Mouse (Mus musculus) ES-E14 (cell line): Measurements from ENCODE around the gene 4930519G04Rik. TPM values are rescaled to one million over a fixed set of nuclear protein-coding genes. Genes with fewer than 3 reads are reported as not detected.

Experiments used
- DNase-seq: peaks from one replicate; pipeline ENCODE4 v3.0.0-alpha.2; 2013; ENCODE audit warnings: low read depth, low spot score
- H3K27ac ChIP-seq: 2 replicates; pipeline ENCODE4 v1.5.1; 2012; ENCODE audit warnings: low read depth, mild to moderate bottlenecking, low read length, moderate library complexity, mixed read lengths; ENCODE audit not compliant: poor library complexity, insufficient read depth, severe bottlenecking
- H3K36me3 ChIP-seq: 2 replicates; pipeline ENCODE4 v1.6.1; 2012; ENCODE audit warnings: mild to moderate bottlenecking, low read length, moderate library complexity, mixed read lengths; ENCODE audit not compliant: control insufficient read depth, poor library complexity, insufficient read depth, severe bottlenecking
- H3K4me1 ChIP-seq, 2 experiments: fragments of 150-350 bp in 1 of 2; sonication (generic) in 1 of 2; 2 replicates each; pipeline ENCODE4 v1.6.1; 2012; ENCODE audit warnings: low read length in 2 of 2, mild to moderate bottlenecking in 1 of 2, mixed read lengths in 1 of 2; ENCODE audit not compliant: control insufficient read depth in 2 of 2, insufficient read depth in 2 of 2, poor library complexity in 1 of 2
- H3K4me3 ChIP-seq, 2 experiments: fragments of 150-350 bp in 1 of 2; sonication (generic) in 1 of 2; 2 replicates each; pipeline ENCODE4 v1.5.1; 2012; ENCODE audit warnings: low read length in 2 of 2, low read depth in 1 of 2, mild to moderate bottlenecking in 1 of 2, mixed read lengths in 1 of 2; ENCODE audit not compliant: insufficient read depth in 1 of 2, poor library complexity in 1 of 2, severe bottlenecking in 1 of 2
- H3K9ac ChIP-seq: 2 replicates; pipeline ENCODE4 v1.6.1; 2012; ENCODE audit warnings: low read depth, mild to moderate bottlenecking, low read length, mixed read lengths; ENCODE audit not compliant: poor library complexity, insufficient read depth, severe bottlenecking
- H3K9me3 ChIP-seq: fragments of 150-350 bp; sonication (generic); 2 replicates; pipeline ENCODE4 v1.6.1; 2012; ENCODE audit warnings: low read depth, mild to moderate bottlenecking, low read length; ENCODE audit not compliant: control insufficient read depth, insufficient read depth
- CHD2 ChIP-seq: IDR thresholded peaks from 2 replicates; pipeline ENCODE4 v1.6.1; 2014; ENCODE audit warnings: mild to moderate bottlenecking, low read depth, low read length, inconsistent platforms
- HCFC1 ChIP-seq: IDR thresholded peaks from 2 replicates; pipeline ENCODE4 v1.6.1; 2012; ENCODE audit warnings: low read length, inconsistent platforms, borderline replicate concordance; ENCODE audit not compliant: insufficient read depth
- MAFK ChIP-seq: IDR thresholded peaks from 2 replicates; pipeline ENCODE4 v1.6.1; 2014; ENCODE audit warnings: mild to moderate bottlenecking, low read depth, low read length, inconsistent platforms; ENCODE audit not compliant: insufficient read depth
- ZC3H11A ChIP-seq: IDR thresholded peaks from 2 replicates; pipeline ENCODE4 v1.6.1; 2012; ENCODE audit warnings: low read depth, mild to moderate bottlenecking, inconsistent platforms, low read length, borderline replicate concordance
- ZNF384 ChIP-seq: IDR thresholded peaks from 2 replicates; pipeline ENCODE4 v1.6.1; 2012; ENCODE audit warnings: low read depth, low read length, inconsistent platforms
- in situ Hi-C, 2 experiments: fragments of 600-800 bp; cut with MboI; formaldehyde crosslinking; loops; one replicate each; pipeline ENCODE4 v1.15.1; 2025; ENCODE audit warnings: low sequenced_read_pairs in 2 of 2, inconsistent platforms in 1 of 2; ENCODE audit not compliant: unreplicated experiment in 2 of 2
- total RNA-seq: library from RNA; depleted of rRNA; stranded (reverse); fragments of 300-350 nt; gene quantifications from 2 replicates; pipeline ENCODE4 v1.2.3, GENCODE M21; 2012

Gene 4930519G04Rik
- total RNA-seq, 1 experiment: not detected

GRCm38 (mm10) chr5:114809826-114810225 lies 43.6 kb upstream of the 4930519G04Rik start:
- no peak overlapping the region for H3K9ac ChIP-seq
- no peaks in the 10 kb centered on the region for H3K9me3 ChIP-seq
- no peak for DNase-seq
- H3K27ac ChIP-seq: no peak overlapping the region
- in situ Hi-C loops: no loop called here
- H3K4me1 ChIP-seq: peaks cover 2 to 20% of the 10 kb centered on the region in 2 experiments; a peak in 1 of 4 replicates
- TF ChIP-seq CHD2: no peak
- TF ChIP-seq ZNF384: no peak
- no peak for TF ChIP-seq HCFC1
- no peak for TF ChIP-seq ZC3H11A
- no peak for TF ChIP-seq MAFK
- peaks cover 17% of the 10 kb centered on the region; the same call in 1 of the 2 replicates for H3K36me3 ChIP-seq
- no peak overlapping the region for H3K4me3 ChIP-seq

DNA sequence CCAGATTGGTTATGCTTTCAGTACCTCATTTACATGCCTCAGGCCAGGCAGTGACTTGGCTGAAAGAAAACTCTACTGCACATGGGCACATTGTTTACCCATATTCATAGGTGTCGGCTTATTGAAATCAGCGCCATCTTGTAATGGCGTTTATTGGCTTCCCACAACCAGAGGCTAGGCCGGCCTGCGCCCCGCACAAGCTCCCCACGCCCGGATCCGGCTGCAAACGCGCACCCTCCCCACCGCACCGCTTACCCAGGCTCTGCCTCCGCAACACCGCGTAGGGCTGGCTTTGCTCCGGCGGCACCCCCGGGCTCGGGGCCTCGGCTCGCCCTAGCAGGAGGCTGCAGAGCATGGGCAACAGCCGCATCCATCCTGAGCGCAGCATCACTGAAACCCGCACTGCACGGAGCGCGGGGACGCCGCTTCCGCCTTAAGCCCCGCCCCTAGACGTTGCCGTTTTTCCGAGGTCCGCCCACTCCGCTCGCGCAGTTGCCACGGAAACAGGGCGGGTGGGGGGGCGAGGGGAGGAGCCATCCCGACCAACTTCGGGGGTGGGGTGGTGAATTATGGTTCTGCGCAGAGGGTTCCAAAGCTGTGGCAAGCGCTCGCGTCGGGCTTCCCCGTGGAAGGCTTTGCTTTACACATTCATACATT lies 39.8 kb upstream of the 4930519G04Rik start:
- Histone ChIP-seq H3K27ac (peak overlapping the region; percentile 73), H3K4me1 (peaks cover 2 to 12% of the 10 kb centered on the region in 2 experiments; a peak in 2 of 4 replicates), H3K4me3 (peak overlapping the region; percentile 88 to 97), H3K9ac (peak overlapping the region; percentile 88), H3K9me3 (no peaks in the 10 kb centered on the region), H3K36me3 (peaks cover 6% of the 10 kb centered on the region; the same call in 1 of the 2 replicates)
- peak; percentile 69 for DNase-seq
- TF ChIP-seq ZNF384 (no peak), MAFK (no peak), ZC3H11A (no peak), CHD2 (no peak), HCFC1 (no peak)
- in situ Hi-C loops: no loop called here

GRCm38 (mm10) chr5:114816599-114816998 lies 36.9 kb upstream of the 4930519G04Rik start:
- in situ Hi-C loops: no loop called here
- Histone ChIP-seq H3K9ac (no peak overlapping the region), H3K4me3 (no peak overlapping the region), H3K9me3 (no peaks in the 10 kb centered on the region), H3K4me1 (peaks cover 2 to 8% of the 10 kb centered on the region in 2 experiments; a peak in 2 of 4 replicates), H3K27ac (no peak overlapping the region), H3K36me3 (peaks cover 12% of the 10 kb centered on the region; the same call in 1 of the 2 replicates)
- TF ChIP-seq CHD2 (no peak), MAFK (no peak), HCFC1 (no peak), ZC3H11A (no peak)
- no peak for DNase-seq

GRCm38 (mm10) chr5:114818124-114818523 lies 35.3 kb upstream of the 4930519G04Rik start:
- peak overlapping the region; percentile 55; the same call in 1 of the 2 replicates for H3K9ac ChIP-seq
- peaks cover 10% of the 10 kb centered on the region for H3K36me3 ChIP-seq
- H3K9me3 ChIP-seq: no peaks in the 10 kb centered on the region
- H3K27ac ChIP-seq: peak overlapping the region; percentile 49
- H3K4me1 ChIP-seq: peaks cover 0 to 8% of the 10 kb centered on the region in 2 experiments; a peak in 2 of 4 replicates
- no peak for DNase-seq
- H3K4me3 ChIP-seq: 0 out of 4 replicates have a peak overlapping the region, but pooled peaks of 1 of the 2 experiments have one; percentile 14
- TF ChIP-seq ZNF384: no peak
- 0 out of 2 replicates have a peak, but pooled peaks have one; percentile 13 for TF ChIP-seq MAFK
- in situ Hi-C loops: no loop called here
